Mouse (Mus musculus): ENCODE measurements around the gene Gm9857. TPM values are rescaled to one million over a fixed set of nuclear protein-coding genes. Genes with fewer than 3 reads are reported as not detected.

Gm9857 gene
- not detected in 2 replicates for polyA plus RNA-seq (2014; fragmentation: Nextera tagmentation; extraction: Ambion mirVana)

GRCm38 (mm10) chr3:108940001-108940633 is at the start of gene Gm9857:
TSS of gene Gm9857 (minus strand) at chr3:108940445.
- no peaks in the 10 kb centered on the region for H3K36me3 ChIP-seq (replicated peaks; ENCODE audit: control insufficient read depth, insufficient read depth, low read depth, low read length)
- H3K9ac ChIP-seq (replicated peaks; ENCODE audit: low read length) = no peak within 1 kb of the TSS
- H3K27ac ChIP-seq (replicated peaks; ENCODE audit: low read depth, low read length) = no peak within 1 kb of the TSS
- H3K27me3 ChIP-seq (ENCODE audit: control insufficient read depth, insufficient read depth, low read length) = no peaks in the 10 kb centered on the region
- DNase-seq (ENCODE audit: low spot score) (peak; percentile 36), ATAC-seq (replicated peaks; ENCODE audit: insufficient number of reproducible peaks, low FRiP score, low TSS enrichment, low read depth) (peak; percentile 81)
- H3K9me3 ChIP-seq (replicated peaks; ENCODE audit: control insufficient read depth, low read length) = no peaks in the 10 kb centered on the region
- WGBS = 52% methylated on average over 43 of the region's 59 CpGs
- peak within 1 kb of the TSS; percentile 51 for H3K4me2 ChIP-seq (ENCODE audit: low read depth, low read length)
- peak within 1 kb of the TSS; percentile 19; the same call in 1 of the 2 replicates for H3K4me3 ChIP-seq (ENCODE audit: low read depth, low read length)
- no peaks in the 10 kb centered on the region for H3K4me1 ChIP-seq (ENCODE audit: control insufficient read depth, insufficient read depth, low read length)

GRCm38 (mm10) chr3:108987009-108987659 is 46.9 kb upstream of the Gm9857 start:
- Histone ChIP-seq H3K27ac (replicated peaks; ENCODE audit: low read depth, low read length) (no peak overlapping the region), H3K9me3 (replicated peaks; ENCODE audit: control insufficient read depth, low read length) (no peaks in the 10 kb centered on the region), H3K4me2 (ENCODE audit: low read depth, low read length) (no peak overlapping the region), H3K4me1 (ENCODE audit: control insufficient read depth, insufficient read depth, low read length) (no peaks in the 10 kb centered on the region), H3K4me3 (ENCODE audit: low read depth, low read length) (no peak overlapping the region), H3K27me3 (ENCODE audit: control insufficient read depth, insufficient read depth, low read length) (no peaks in the 10 kb centered on the region), H3K9ac (replicated peaks; ENCODE audit: low read length) (no peak overlapping the region), H3K36me3 (replicated peaks; ENCODE audit: control insufficient read depth, insufficient read depth, low read depth, low read length) (no peaks in the 10 kb centered on the region)
- DNase-seq (ENCODE audit: low spot score) (no peak), ATAC-seq (replicated peaks; ENCODE audit: insufficient number of reproducible peaks, low FRiP score, low TSS enrichment, low read depth) (no peak)
- 76% methylated on average over 12 of the region's 12 CpGs for WGBS

- H3K9me3 ChIP-seq (replicated peaks; ENCODE audit: control insufficient read depth, low read length) = no peaks in the 10 kb centered on the region
- H3K27me3 ChIP-seq (ENCODE audit: control insufficient read depth, insufficient read depth, low read length) = no peaks in the 10 kb centered on the region
- no peak for DNase-seq (ENCODE audit: low spot score)
- ATAC-seq (replicated peaks; ENCODE audit: insufficient number of reproducible peaks, low FRiP score, low TSS enrichment, low read depth) = no peak
- no peak overlapping the region for H3K4me3 ChIP-seq (ENCODE audit: low read depth, low read length)
- no peak overlapping the region for H3K9ac ChIP-seq (replicated peaks; ENCODE audit: low read length)
- H3K27ac ChIP-seq (replicated peaks; ENCODE audit: low read depth, low read length) = no peak overlapping the region
- no peak overlapping the region for H3K4me2 ChIP-seq (ENCODE audit: low read depth, low read length)
- H3K4me1 ChIP-seq (ENCODE audit: control insufficient read depth, insufficient read depth, low read length) = no peaks in the 10 kb centered on the region
- 66% methylated on average over 1 of the region's 1 CpGs for WGBS
- H3K36me3 ChIP-seq (replicated peaks; ENCODE audit: control insufficient read depth, insufficient read depth, low read depth, low read length) = no peaks in the 10 kb centered on the region
These were observed 46.3 kb upstream of the Gm9857 start for GRCm38 (mm10) chr3:108986534-108986933.

GRCm38 (mm10) chr3:108983989-108984388 is 43.7 kb upstream of the Gm9857 start:
- H3K4me2 ChIP-seq (ENCODE audit: low read depth, low read length) = no peak overlapping the region
- H3K4me1 ChIP-seq (ENCODE audit: control insufficient read depth, insufficient read depth, low read length) = no peaks in the 10 kb centered on the region
- no peaks in the 10 kb centered on the region; the same call in 1 of the 2 replicates for H3K36me3 ChIP-seq (replicated peaks; ENCODE audit: control insufficient read depth, insufficient read depth, low read depth, low read length)
- DNase-seq (ENCODE audit: low spot score) (no peak), ATAC-seq (replicated peaks; ENCODE audit: insufficient number of reproducible peaks, low FRiP score, low TSS enrichment, low read depth) (no peak)
- no peak overlapping the region for H3K27ac ChIP-seq (replicated peaks; ENCODE audit: low read depth, low read length)
- no peak overlapping the region for H3K4me3 ChIP-seq (ENCODE audit: low read depth, low read length)
- no peak overlapping the region for H3K9ac ChIP-seq (replicated peaks; ENCODE audit: low read length)
- no peaks in the 10 kb centered on the region for H3K27me3 ChIP-seq (ENCODE audit: control insufficient read depth, insufficient read depth, low read length)
- H3K9me3 ChIP-seq (replicated peaks; ENCODE audit: control insufficient read depth, low read length) = no peaks in the 10 kb centered on the region
- 86% methylated on average over 5 of the region's 5 CpGs for WGBS

GRCm38 (mm10) chr3:108981946-108982345 is 41.7 kb upstream of the Gm9857 start:
- 85% methylated on average over 6 of the region's 6 CpGs for WGBS
- no peak overlapping the region for H3K4me3 ChIP-seq (ENCODE audit: low read depth, low read length)
- ATAC-seq (replicated peaks; ENCODE audit: insufficient number of reproducible peaks, low FRiP score, low TSS enrichment, low read depth) (no peak), DNase-seq (ENCODE audit: low spot score) (no peak)
- no peak overlapping the region for H3K4me2 ChIP-seq (ENCODE audit: low read depth, low read length)
- H3K27me3 ChIP-seq (ENCODE audit: control insufficient read depth, insufficient read depth, low read length) = no peaks in the 10 kb centered on the region
- H3K27ac ChIP-seq (replicated peaks; ENCODE audit: low read depth, low read length) = no peak overlapping the region
- no peaks in the 10 kb centered on the region for H3K9me3 ChIP-seq (replicated peaks; ENCODE audit: control insufficient read depth, low read length)
- H3K9ac ChIP-seq (replicated peaks; ENCODE audit: low read length) = no peak overlapping the region
- no peaks in the 10 kb centered on the region for H3K4me1 ChIP-seq (ENCODE audit: control insufficient read depth, insufficient read depth, low read length)
- no peaks in the 10 kb centered on the region; the same call in 1 of the 2 replicates for H3K36me3 ChIP-seq (replicated peaks; ENCODE audit: control insufficient read depth, insufficient read depth, low read depth, low read length)

GRCm38 (mm10) chr3:108977340-108978030 is 37.2 kb upstream of the Gm9857 start:
- Histone ChIP-seq H3K9me3 (replicated peaks; ENCODE audit: control insufficient read depth, low read length) (no peaks in the 10 kb centered on the region), H3K4me1 (ENCODE audit: control insufficient read depth, insufficient read depth, low read length) (no peaks in the 10 kb centered on the region), H3K9ac (replicated peaks; ENCODE audit: low read length) (no peak overlapping the region), H3K27ac (replicated peaks; ENCODE audit: low read depth, low read length) (no peak overlapping the region), H3K27me3 (ENCODE audit: control insufficient read depth, insufficient read depth, low read length) (no peaks in the 10 kb centered on the region), H3K4me3 (ENCODE audit: low read depth, low read length) (no peak overlapping the region), H3K4me2 (ENCODE audit: low read depth, low read length) (no peak overlapping the region), H3K36me3 (replicated peaks; ENCODE audit: control insufficient read depth, insufficient read depth, low read depth, low read length) (no peaks in the 10 kb centered on the region; the same call in 1 of the 2 replicates)
- 93% methylated on average over 13 of the region's 13 CpGs for WGBS
- ATAC-seq (replicated peaks; ENCODE audit: insufficient number of reproducible peaks, low FRiP score, low TSS enrichment, low read depth) (no peak), DNase-seq (ENCODE audit: low spot score) (no peak)

- Histone ChIP-seq H3K4me3 (ENCODE audit: low read depth, low read length) (no peak overlapping the region), H3K27me3 (ENCODE audit: control insufficient read depth, insufficient read depth, low read length) (no peaks in the 10 kb centered on the region), H3K9ac (replicated peaks; ENCODE audit: low read length) (no peak overlapping the region), H3K4me2 (ENCODE audit: low read depth, low read length) (no peak overlapping the region), H3K4me1 (ENCODE audit: control insufficient read depth, insufficient read depth, low read length) (no peaks in the 10 kb centered on the region), H3K9me3 (replicated peaks; ENCODE audit: control insufficient read depth, low read length) (no peaks in the 10 kb centered on the region), H3K36me3 (replicated peaks; ENCODE audit: control insufficient read depth, insufficient read depth, low read depth, low read length) (no peaks in the 10 kb centered on the region; the same call in 1 of the 2 replicates), H3K27ac (replicated peaks; ENCODE audit: low read depth, low read length) (no peak overlapping the region)
- 89% methylated on average over 15 of the region's 15 CpGs for WGBS
- no peak for ATAC-seq (replicated peaks; ENCODE audit: insufficient number of reproducible peaks, low FRiP score, low TSS enrichment, low read depth)
- DNase-seq (ENCODE audit: low spot score) = no peak
These were observed 34.8 kb upstream of the Gm9857 start for GRCm38 (mm10) chr3:108974920-108975485.

All from embryonic facial prominence, embryonic 11.5 days (tissue).